Mouse (Mus musculus): ENCODE measurements around the gene Mpc1. TPM values are rescaled to one million over a fixed set of nuclear protein-coding genes. Genes with fewer than 3 reads are reported as not detected.

The Mpc1 gene
- total RNA-seq (2014; fragmentation: Nextera tagmentation) (123 and 153 TPM in 2 replicates), total RNA-seq (2017) (119 and 137 TPM in 2 replicates)

DNA sequence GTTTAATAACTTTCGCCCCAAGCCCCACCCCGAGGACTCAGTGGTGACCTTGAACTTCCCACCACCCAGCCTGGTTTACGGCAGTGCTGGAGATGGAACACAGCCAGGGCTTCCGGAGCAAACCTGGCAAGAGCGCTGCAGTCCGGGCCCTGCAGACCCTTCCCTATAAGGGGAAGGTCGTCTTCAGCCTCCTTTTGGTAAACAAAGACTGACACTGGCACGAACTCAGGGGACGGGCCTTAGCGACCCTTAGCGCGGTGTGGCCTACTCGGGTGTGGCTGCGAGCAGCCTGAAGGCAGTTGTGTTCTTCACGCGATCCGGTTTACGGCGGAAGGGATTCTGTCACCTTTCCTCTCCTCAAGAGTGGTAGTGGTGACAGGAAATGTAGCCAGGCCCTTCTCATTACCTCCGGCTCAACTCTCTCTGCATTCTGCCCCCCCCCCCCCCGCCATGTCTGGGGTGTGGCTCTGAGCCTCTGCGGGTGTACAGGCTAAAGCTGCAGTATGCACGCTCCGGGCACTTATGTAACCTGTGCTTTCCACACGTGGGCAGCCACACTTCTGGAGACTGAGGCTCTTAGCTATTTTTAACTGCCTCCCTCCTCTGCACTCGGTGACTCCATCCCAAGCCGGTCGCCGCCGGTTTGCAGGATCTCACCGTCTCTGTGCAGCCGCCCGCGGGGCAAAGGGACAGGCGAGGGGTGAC is at the start of gene Mpc1:
Gene Mpc1, plus strand, starts transcription at position 84 of the 705 bp plus-strand sequence.
- ATAC-seq (replicated peaks; ENCODE audit: low FRiP score, low TSS enrichment, poor library complexity, severe bottlenecking): peak; percentile 47

DNA sequence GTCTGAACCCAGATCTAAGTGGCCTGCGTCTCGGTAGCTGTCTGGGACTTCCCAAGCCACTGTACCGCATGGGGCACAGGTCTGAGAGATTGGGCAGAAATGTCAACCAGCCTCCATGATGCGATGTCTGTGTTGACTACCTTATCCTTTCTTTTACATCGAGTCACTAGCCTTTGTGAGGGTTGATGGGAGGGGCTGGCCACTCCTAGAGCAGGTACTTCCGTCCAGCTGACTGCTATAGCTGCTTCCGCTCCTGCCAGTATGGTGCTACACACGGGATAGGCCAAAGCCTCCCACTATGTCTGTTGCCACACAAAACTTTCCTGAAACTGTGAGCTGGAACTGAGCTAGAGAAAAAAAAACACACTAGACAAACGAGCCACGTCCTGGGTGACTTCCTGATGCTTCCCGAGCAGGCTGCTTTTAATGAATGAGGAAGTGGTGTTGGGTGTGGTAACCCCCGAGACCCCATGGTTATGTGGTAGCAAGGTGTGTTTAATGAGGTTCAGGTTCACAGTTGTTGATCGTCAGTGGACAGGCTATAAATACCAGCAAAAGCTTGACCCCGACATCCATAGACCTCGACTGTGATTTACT is 49.0 kb upstream of the Mpc1 start:
- ATAC-seq (replicated peaks; ENCODE audit: low FRiP score, low TSS enrichment, poor library complexity, severe bottlenecking): no peak

DNA sequence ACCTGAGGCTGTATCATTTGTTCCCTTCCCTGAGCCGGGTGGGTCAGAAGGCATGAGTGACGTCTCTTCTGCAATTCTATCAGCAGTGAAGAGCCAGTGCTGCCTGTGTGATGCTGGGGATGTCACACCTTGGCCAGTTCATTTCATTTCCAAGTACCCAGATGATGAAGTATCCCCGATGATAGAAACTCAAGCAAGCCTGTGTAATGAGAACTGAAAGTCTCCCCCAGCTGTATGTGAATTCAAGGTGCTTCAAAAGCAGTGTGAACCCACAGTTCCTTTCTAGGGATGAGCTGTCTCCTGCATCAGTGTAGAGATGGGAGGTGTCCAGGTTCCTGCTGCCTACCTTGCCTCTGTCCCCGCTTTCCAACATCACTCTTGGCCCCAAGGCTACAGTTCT is 48.2 kb upstream of the Mpc1 start:
- ATAC-seq (replicated peaks; ENCODE audit: low FRiP score, low TSS enrichment, poor library complexity, severe bottlenecking): no peak

DNA sequence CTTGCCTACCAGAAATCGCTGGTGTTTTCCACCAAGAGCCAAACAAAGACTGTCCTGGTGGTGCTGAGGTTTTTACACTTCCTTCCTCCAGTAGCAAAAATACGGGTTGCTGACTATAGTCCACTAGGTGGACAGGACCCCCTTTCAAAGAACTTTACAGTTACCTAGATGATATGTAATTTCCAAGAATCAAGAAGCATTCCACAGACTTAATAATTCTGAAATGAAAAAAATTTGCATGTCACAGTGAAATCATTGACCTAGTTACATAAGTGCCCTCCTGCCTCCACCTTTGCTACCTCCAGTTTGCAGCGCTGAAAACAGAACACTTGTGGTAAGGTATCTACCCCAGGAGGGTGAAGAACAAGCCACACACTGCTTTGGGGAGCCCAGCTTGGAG is 47.0 kb upstream of the Mpc1 start, which contains the start of gene Ccr6:
Gene Ccr6, plus strand, starts transcription at position 301 of the 400 bp plus-strand sequence.
- no peak for ATAC-seq (replicated peaks; ENCODE audit: low FRiP score, low TSS enrichment, poor library complexity, severe bottlenecking)

DNA sequence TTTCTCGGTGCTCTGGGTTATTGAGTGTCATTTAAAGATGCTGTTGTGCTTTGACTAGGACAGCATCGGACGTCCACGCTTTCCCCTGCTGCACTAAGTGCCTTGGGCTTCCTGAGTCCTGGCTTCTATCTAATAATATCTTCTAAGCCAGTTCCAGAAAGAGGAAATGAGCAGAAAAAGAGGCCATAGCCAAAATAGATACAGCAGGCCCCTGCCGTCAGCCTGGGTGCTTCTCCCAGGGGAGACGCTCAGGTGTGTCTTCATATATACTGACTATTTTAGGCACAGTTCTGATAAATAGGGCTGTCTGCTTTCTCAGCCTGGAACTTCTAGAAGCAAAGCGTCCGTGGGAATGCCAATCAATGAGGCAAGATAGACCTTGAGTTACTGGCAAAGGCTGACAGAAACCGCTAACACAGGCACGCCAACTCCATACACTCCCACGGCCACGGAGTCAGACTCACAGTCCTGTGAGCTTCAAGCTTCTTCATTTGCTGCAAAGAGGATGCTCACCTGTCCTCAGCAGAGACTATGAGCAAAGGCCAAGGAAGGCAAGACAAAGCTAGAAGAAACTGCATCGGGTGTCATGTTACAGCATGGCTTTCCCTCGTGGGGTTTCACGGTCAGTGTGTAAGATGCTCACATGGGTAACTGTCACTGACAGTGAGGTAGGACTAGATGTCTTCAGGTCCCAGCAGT is 44.5 kb upstream of the Mpc1 start:
- ATAC-seq (replicated peaks; ENCODE audit: low FRiP score, low TSS enrichment, poor library complexity, severe bottlenecking): no peak

DNA sequence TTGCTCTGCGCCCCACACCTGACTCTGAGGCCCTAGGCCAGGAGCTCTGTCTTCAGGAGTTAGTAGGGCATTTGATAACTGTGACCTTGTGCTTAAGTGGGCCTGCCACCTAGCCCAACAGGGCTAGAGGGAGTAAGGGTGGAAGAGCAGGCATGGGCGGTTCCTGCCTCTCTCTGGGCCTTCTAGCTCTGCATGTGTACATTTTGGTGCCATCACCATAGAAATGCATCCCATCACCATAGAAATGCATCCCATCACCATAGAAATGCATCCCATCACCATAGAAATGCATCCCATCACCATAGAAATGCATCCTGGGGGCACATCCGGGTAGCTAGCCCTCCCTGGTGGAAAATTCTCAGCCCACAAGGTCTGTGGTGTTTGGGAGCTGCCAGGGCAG is 43.1 kb upstream of the Mpc1 start:
- no peak for ATAC-seq (replicated peaks; ENCODE audit: low FRiP score, low TSS enrichment, poor library complexity, severe bottlenecking)

DNA sequence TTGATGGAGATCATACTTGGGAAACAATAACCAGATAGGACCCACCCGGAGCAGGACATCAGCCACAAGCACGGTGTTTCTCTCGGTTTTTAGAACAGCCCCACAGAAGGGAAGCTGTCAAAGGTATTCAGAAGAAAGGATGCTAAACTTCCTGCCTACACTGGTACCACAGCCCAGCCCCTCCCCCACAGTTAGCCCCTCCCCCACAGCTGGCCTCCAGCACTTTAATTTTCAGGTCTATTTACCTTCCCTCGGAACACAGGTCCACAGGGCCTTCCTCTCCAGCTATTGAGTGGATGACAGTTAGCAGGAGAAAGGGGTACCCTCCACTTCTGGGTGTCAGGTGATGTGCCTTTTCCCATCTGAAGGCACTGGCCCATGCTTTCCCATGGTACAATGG is 42.2 kb upstream of the Mpc1 start:
- no peak for ATAC-seq (replicated peaks; ENCODE audit: low FRiP score, low TSS enrichment, poor library complexity, severe bottlenecking)

DNA sequence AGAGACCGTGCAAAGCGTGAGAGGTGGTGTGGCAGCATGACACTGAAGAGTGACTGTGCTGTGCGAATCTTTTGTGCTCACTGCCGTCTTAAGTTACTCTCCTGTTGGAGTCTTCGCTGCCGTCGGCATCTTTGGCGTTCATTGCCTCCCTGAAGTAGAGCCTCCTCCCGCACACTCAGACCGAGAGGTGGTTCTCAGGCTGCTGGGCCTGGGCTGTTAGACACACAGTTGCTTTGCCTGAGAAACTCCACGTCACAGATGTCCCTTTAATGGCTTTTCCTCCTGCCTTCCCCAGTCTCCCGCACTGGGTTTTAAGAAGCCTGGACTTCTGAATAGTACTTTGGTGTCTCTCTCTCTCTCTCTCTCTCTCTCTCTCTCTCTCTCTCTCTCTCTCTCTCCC is 41.1 kb upstream of the Mpc1 start:
- no peak for ATAC-seq (replicated peaks; ENCODE audit: low FRiP score, low TSS enrichment, poor library complexity, severe bottlenecking)

DNA sequence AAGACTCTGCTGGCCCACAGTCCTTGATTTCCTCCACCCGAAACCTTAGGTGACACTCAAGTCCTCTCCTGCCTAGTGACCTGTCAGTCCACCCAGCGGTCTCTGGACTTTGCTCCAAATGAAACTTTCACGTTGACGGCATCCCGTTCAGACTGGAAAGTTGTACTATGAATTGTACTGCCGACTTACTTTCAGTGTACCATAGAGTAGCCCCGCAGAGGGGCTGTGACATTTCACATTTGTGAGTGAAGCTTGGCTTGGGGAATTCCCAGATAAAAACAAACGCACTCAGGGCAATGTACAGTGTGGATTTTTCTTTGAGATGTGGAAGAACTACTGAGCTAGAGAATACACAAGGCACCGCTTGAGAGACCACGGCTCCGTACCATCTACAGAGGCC is 40.5 kb upstream of the Mpc1 start:
- ATAC-seq (replicated peaks; ENCODE audit: low FRiP score, low TSS enrichment, poor library complexity, severe bottlenecking): no peak

DNA sequence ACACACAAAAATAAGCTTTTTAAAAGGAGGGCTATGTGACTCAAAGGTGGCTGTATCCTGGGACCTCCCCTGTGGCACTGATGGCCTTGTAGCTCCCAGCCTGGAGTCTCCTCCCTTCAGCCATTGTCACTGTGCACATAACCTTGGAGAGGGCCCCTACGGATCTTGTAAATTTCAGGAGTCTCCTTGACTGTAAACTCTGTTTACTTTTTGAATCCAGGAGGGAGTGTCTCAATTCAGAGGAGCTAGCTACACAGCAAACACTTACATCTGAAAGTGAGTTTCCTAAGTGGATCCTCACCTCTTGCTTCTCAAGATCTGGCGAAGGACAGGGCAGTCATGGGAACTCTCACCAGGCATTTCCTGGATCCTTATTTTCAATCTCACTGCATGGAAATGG is 38.6 kb upstream of the Mpc1 start:
- no peak for ATAC-seq (replicated peaks; ENCODE audit: low FRiP score, low TSS enrichment, poor library complexity, severe bottlenecking)

DNA sequence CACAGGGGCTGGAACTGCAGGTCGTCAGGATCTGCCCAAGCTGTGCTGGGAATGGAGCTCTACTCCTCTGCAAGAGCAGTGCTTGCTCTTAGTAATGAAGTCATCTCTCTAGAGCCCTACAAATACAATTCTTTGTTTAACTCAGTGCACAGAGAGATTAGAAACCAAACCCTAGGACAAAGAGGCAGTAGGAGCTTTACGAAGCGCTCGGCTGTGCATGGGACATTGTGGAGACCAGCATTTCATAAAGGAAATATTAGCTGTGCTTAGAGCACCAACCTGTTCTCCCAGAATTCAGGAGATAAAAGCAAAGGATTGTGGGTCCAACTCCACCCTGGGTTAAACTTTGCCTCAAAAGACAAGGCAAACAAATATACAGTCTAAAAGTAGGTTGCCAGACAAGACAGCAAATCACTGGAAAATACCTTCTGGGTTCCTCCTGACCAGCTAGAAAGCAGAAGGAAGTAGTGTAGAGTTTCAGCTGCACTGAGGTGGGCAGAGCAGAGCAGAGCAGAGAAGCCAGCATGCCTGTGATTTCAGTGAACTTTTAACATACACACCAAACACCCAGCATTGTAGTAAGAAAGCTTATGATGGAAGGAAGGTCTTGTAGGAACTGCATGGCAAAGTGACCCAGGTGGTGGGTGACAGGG is 36.5 kb upstream of the Mpc1 start:
- no peak for ATAC-seq (replicated peaks; ENCODE audit: low FRiP score, low TSS enrichment, poor library complexity, severe bottlenecking)

DNA sequence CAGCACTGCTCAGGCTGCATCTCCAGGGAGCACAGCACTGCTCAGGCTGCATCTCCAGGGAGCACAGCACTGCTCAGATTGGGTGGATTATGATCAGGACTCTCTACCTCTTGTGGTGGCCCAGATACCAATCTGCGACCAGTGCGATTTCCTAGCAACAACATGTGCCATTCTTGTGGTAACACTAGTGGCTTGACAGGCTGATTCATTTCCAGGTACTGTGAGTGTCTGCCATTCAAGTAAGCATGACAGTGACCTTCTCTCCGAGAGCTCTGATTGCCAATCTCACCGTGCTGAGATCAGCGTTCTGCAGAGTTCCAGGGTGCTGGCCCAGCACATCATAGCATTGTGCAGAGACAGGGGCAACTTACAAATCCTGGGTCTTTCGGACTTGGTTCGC is 31.0 kb upstream of the Mpc1 start:
- no peak for ATAC-seq (replicated peaks; ENCODE audit: low FRiP score, low TSS enrichment, poor library complexity, severe bottlenecking)

DNA sequence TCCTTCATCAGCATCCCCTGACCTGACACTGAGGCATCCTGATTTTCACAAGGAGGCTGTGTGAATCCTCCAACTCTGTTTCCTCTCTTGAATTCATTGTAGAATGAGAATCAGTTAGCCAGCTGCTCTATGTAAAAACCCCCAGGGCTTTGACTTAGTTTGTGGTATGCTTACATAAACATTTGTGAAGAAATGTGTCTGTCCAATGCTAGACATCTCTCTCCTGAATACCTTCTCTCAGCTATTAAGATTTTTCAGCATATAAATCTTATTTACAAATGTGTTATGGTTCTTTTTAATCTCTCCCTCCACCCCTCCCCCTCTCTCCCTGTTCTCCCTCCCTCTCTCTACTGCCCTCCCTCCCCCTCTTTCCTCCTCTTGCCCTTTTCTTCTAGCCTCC is 28.4 kb upstream of the Mpc1 start:
- no peak for ATAC-seq (replicated peaks; ENCODE audit: low FRiP score, low TSS enrichment, poor library complexity, severe bottlenecking)

DNA sequence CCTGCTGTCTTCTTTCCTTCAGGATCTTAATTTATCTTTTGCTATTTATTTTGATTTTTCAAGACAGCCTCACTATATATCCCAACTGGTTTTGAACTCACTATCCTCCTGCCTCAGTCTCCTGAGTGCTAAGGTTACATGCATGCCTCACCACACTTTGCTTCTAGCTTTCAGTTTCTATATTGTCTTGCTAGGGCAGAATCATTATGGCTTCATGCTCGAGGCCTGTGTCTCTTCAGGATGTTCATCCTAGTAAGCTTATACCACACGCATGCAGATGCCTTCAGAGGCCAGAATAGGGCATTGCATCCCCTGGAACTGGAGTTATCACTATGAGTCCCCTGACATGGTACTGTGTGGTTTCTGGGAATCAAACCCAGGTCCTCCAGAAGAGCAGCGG is 27.8 kb upstream of the Mpc1 start:
- ATAC-seq (replicated peaks; ENCODE audit: low FRiP score, low TSS enrichment, poor library complexity, severe bottlenecking): 0 out of 2 replicates have a peak, but pooled peaks have one; percentile 28

DNA sequence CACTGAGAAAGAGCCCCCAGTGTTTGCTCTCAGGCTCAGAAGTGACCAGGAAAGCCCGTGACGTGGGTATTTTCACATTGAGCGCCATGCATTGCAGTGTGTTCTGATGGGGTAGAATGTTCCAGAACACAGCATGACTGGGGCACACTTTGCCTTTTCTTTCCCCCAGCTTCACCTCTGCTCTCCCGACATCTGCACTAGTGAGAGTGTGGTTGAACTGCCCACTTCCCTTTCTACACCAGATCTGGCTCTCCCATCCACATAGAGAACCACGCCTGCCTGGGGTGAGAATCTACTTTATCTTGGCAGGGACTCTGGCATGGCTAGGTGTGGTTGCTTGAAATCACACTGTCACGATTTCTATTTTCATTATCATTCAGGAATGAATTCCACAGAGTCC is 27.1 kb upstream of the Mpc1 start:
- peak; percentile 72 for ATAC-seq (replicated peaks; ENCODE audit: low FRiP score, low TSS enrichment, poor library complexity, severe bottlenecking)

DNA sequence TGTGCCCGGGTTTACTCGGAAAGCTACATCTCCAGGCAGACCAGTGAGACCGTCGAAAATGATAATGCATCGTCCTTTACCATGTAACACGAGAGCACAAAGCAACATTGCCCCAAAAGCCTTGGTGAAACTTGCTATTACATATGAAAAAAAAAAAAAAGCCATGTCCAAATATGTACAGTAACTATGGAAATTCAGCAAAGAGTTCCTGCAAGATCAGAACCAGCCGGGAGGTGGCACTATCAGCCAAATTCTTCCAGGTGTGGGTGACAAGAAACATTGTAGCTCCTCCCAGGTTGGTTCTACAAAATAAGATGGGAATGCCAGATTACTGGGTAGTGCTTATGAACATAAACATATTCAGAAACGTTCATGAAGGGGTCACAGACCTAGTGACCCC is 25.7 kb upstream of the Mpc1 start:
- no peak for ATAC-seq (replicated peaks; ENCODE audit: low FRiP score, low TSS enrichment, poor library complexity, severe bottlenecking)

DNA sequence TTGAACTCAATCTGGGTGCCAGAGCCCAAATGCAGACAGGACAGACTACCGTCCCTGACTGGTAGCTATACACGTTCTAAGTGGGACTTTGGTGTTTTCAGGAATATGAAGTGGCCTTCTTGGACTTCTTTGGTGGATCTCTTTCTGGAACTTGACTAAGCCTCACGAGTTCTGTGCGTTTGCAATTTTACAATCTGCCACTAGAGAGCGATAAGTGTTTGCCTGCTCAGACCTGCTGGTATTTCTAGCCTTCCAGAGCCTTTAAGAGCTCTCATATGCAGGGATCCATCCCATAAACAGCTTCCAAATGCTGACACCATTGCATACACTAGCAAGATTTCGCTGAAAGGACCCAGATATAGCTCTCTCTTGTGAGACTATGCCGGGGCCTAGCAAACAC is 18.1 kb upstream of the Mpc1 start:
- ATAC-seq (replicated peaks; ENCODE audit: low FRiP score, low TSS enrichment, poor library complexity, severe bottlenecking): peak; percentile 78

DNA sequence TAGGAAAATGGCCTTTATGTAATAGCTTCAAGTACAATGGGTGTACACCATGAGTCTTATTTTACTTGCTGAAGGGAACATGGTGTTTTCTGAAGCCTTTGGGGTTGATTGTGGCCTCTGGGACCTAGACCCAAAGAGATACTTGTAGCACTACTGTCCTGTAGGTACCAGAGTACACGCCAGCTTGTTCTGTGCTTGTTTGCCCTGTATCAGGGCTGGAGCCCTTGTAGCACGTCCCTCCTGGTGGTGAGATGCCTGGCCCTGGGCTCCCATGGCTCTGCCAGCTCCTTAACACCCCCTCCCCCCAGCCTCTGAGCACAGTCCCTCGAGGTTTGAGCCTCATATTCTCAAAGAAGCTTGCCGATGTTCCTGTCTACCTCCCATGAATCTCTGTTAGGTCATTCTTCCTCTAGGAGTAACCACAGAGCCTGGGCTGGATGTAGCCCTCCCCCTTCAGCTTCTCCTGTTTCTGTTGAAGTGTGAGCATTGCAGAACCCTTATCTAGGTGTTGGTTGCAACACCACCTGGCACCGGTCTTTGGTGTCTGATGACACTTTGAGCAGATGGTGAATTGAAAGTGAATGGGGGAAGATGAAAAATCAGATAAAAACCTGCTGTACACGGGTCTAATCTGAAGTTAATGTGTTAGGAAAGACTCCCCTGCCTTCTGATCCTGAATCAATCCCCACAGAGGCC is 10.5 kb upstream of the Mpc1 start:
- ATAC-seq (replicated peaks; ENCODE audit: low FRiP score, low TSS enrichment, poor library complexity, severe bottlenecking): peak; percentile 50

DNA sequence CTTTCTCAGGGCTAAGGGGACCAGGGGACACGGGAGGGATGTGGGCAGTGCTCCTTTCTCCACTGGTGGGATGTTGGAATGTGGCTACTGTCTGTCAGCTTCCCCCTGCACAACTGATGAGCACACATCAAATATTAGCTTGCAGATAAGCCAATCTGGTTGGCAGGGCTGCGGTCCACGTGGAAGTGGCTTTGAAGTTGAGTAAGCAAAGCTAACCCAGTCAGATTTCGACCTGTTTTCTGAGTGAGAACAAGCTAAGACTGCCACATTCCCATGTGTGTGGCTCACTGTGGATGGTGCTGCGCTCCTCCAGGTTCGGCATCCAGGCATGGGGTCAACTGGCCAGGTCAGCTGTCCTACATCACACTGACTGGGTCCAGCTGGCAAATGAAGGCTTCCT is 9.8 kb upstream of the Mpc1 start:
- ATAC-seq (replicated peaks; ENCODE audit: low FRiP score, low TSS enrichment, poor library complexity, severe bottlenecking): no peak

DNA sequence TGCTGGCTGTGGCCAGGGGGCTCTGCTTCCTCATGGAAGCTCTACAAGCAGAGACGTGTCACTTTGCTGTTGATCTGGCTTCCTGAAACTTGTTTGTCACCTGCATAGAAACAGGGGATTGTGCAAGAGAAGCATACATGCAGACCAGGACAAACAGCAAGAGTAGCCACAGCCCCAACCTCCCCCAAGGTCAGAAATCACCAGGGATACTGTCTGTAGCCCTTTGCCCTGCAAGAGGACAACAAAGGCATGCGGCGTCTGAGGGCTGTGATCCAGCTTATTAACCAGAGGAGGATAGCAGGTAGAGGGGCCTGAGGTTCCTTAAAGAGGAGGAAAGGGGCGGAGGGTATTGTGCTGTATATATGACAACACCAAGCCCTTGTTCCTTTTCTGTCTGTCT is 6.6 kb upstream of the Mpc1 start:
- ATAC-seq (replicated peaks; ENCODE audit: low FRiP score, low TSS enrichment, poor library complexity, severe bottlenecking): no peak

Data from megakaryocyte-erythroid progenitor cell, adult 5-6 weeks (primary cell).